Mouse (Mus musculus) erythroblast, embryonic 14.5 days (primary cell): ENCODE results near the gene Tspyl3.

ENCODE experiments used
- GATA1 ChIP-seq: IDR thresholded peaks from 2 replicates; pipeline ENCODE4 v1.6.1; 2012; ENCODE audit warnings: low read length, inconsistent platforms, mixed read lengths
- TAL1 ChIP-seq: IDR thresholded peaks from 3 replicates; pipeline ENCODE4 v1.6.1; 2012; ENCODE audit warnings: low read length, inconsistent platforms, mixed read lengths

DNA sequence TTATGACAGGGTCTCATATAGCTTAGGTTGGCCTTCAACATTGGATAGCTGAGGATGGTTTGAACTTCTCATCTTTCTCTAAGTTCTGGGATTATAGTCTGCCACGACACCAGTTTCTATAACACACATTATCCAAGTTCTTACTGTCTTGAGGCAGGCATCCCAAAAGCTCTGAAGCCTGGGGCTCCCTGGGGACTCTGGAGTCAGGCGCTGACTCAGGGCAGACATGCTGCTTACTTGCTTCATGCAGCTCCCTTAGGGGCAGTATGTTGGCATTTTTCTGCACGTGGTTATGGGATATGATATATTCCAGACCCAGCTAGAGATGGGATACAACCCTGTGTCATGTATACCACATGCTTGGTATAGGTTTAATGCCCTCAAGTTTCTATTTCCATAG is 45.3 kb downstream of the Tspyl3 start:
- TF ChIP-seq GATA1: no peak
- TF ChIP-seq TAL1: no peak
